ENCODE assay signal across 16 mouse cellular contexts in genomic region chr8:48038261-48038934, GRCm38 (mm10). TPM values are rescaled to one million over a fixed set of nuclear protein-coding genes. Genes with fewer than 3 reads are reported as not detected.
DNase-seq lines count a peak whose midpoint lies in the region; ATAC-seq and TF ChIP-seq lines count a peak whose summit lies in the region.
"Had no signal": no experiment of that assay in that cellular context is flagged by ENCODE, and none has a peak within 500 bp of the region (broad histone marks: within the 10 kb centered on the region; RNA-seq: fewer than 3 reads in every experiment).

No protein-coding gene starts in this region.

- H3K4me3 ChIP-seq in forebrain, embryonic 14.5 days (ENCODE audit: low read depth, low read length) = no peak overlapping the region
- H3K4me3 ChIP-seq in forebrain, embryonic 10.5 days = no peak overlapping the region
- no peak overlapping the region for H3K4me3 ChIP-seq in forebrain, embryonic 16.5 days (replicated peaks; ENCODE audit: low read length)
- H3K4me3 ChIP-seq in forebrain, embryonic 11.5 days (ENCODE audit: low read depth, low read length) = no peak overlapping the region
- H3K4me3 ChIP-seq: embryonic facial prominence, embryonic 10.5 days; embryonic facial prominence, embryonic 12.5 days had no signal

- no peak overlapping the region for H3K4me2 ChIP-seq in forebrain, embryonic 14.5 days (ENCODE audit: low read length)
- H3K4me2 ChIP-seq in forebrain, embryonic 16.5 days (ENCODE audit: low read length) = no peak overlapping the region
- no peak overlapping the region for H3K4me2 ChIP-seq in forebrain, embryonic 11.5 days (ENCODE audit: low read depth, low read length, severe bottlenecking)
- H3K4me2 ChIP-seq: embryonic facial prominence, embryonic 12.5 days had no signal

- no peak overlapping the region for H3K27ac ChIP-seq in forebrain, embryonic 14.5 days (ENCODE audit: low read depth, low read length)
- no peak overlapping the region for H3K27ac ChIP-seq in forebrain, embryonic 10.5 days
- no peak overlapping the region for H3K27ac ChIP-seq in forebrain, embryonic 16.5 days (ENCODE audit: low read length)
- H3K27ac ChIP-seq in forebrain, embryonic 11.5 days (ENCODE audit: low read depth, low read length) = no peak overlapping the region
- H3K27ac ChIP-seq: embryonic facial prominence, embryonic 10.5 days; embryonic facial prominence, embryonic 12.5 days had no signal

- no peak for TF ChIP-seq CTCF in brain, embryonic 14.5 days (IDR thresholded peaks at IDR 0.05; ENCODE audit: borderline replicate concordance, extremely low read depth, insufficient read depth, insufficient read length)

- 43% methylated on average over 7 of the region's 7 CpGs for WGBS in forebrain, embryonic 14.5 days
- WGBS in forebrain, embryonic 10.5 days = 82% methylated on average over 7 of the region's 7 CpGs
- 30% methylated on average over 7 of the region's 7 CpGs for WGBS in forebrain, embryonic 16.5 days
- WGBS in forebrain, embryonic 11.5 days = 79% methylated on average over 7 of the region's 7 CpGs

- no peak for TF ChIP-seq POLR2A in brain, embryonic 14.5 days (IDR thresholded peaks at IDR 0.05; ENCODE audit: borderline replicate concordance, extremely low read depth, insufficient read depth, insufficient read length, poor library complexity, severe bottlenecking)

- H3K4me1 ChIP-seq in forebrain, embryonic 14.5 days (ENCODE audit: control insufficient read depth, insufficient read depth, low read length) = no peaks in the 10 kb centered on the region
- H3K4me1 ChIP-seq in forebrain, embryonic 10.5 days = no peaks in the 10 kb centered on the region
- no peaks in the 10 kb centered on the region for H3K4me1 ChIP-seq in forebrain, embryonic 16.5 days (replicated peaks; ENCODE audit: control insufficient read depth, insufficient read depth, low read length)
- H3K4me1 ChIP-seq in forebrain, embryonic 11.5 days (replicated peaks; ENCODE audit: control insufficient read depth, insufficient read depth, low read length) = no peaks in the 10 kb centered on the region

- peak; percentile 62 for ATAC-seq in forebrain, embryonic 14.5 days
- 0 out of 2 replicates have a peak, but pooled peaks have one; percentile 26 for ATAC-seq in forebrain, embryonic 16.5 days
- ATAC-seq in forebrain, embryonic 11.5 days (replicated peaks; ENCODE audit: low FRiP score) = no peak

- peak; percentile 69 for DNase-seq in forebrain, embryonic 14.5 days (ENCODE audit: low spot score)
- DNase-seq in forebrain, embryonic 10.5 days (ENCODE audit: extremely low spot score, low spot score) = no peak
- no peak for DNase-seq in forebrain, embryonic 11.5 days (ENCODE audit: low spot score)
- DNase-seq in brain, embryonic 14.5 days (ENCODE audit: low read depth) = peak; percentile 78
- no peak for DNase-seq in thymus, postnatal 36 days
- DNase-seq: adrenal gland, adult 2 months; adrenal gland, postnatal 10 days; adrenal gland, postnatal 25 days; cerebellum, adult 11-12 months; cerebellum, adult 2 months; cerebellum, adult 9-10 months; cerebellum, postnatal 10 days; cerebellum, postnatal 25 days had no signal

- no peak overlapping the region for H3K9ac ChIP-seq in forebrain, embryonic 14.5 days (ENCODE audit: low read length)
- H3K9ac ChIP-seq in forebrain, embryonic 16.5 days (replicated peaks; ENCODE audit: low read depth, low read length) = no peak overlapping the region
- H3K9ac ChIP-seq in forebrain, embryonic 11.5 days (ENCODE audit: low read length) = no peak overlapping the region
- H3K9ac ChIP-seq: embryonic facial prominence, embryonic 12.5 days had no signal

- no peaks in the 10 kb centered on the region for H3K36me3 ChIP-seq in forebrain, embryonic 14.5 days (ENCODE audit: control insufficient read depth, insufficient read depth, low read length)
- H3K36me3 ChIP-seq in forebrain, embryonic 10.5 days (replicated peaks) = no peaks in the 10 kb centered on the region
- H3K36me3 ChIP-seq in forebrain, embryonic 16.5 days (ENCODE audit: control insufficient read depth, insufficient read depth) = no peaks in the 10 kb centered on the region
- no peaks in the 10 kb centered on the region for H3K36me3 ChIP-seq in forebrain, embryonic 11.5 days (ENCODE audit: control insufficient read depth, insufficient read depth, low read length)
- H3K36me3 ChIP-seq: embryonic facial prominence, embryonic 10.5 days; embryonic facial prominence, embryonic 12.5 days had no signal

- H3K27me3 ChIP-seq in forebrain, embryonic 14.5 days (replicated peaks; ENCODE audit: control insufficient read depth, insufficient read depth, low read length) = no peaks in the 10 kb centered on the region
- H3K27me3 ChIP-seq in forebrain, embryonic 10.5 days (ENCODE audit: poor library complexity, severe bottlenecking) = no peaks in the 10 kb centered on the region
- no peaks in the 10 kb centered on the region for H3K27me3 ChIP-seq in forebrain, embryonic 16.5 days (replicated peaks; ENCODE audit: control insufficient read depth, insufficient read depth, low read length)
- H3K27me3 ChIP-seq in forebrain, embryonic 11.5 days (ENCODE audit: control insufficient read depth, insufficient read depth, low read length) = no peaks in the 10 kb centered on the region
- H3K27me3 ChIP-seq: embryonic facial prominence, embryonic 12.5 days had no signal

- H3K9me3 ChIP-seq in forebrain, embryonic 14.5 days (replicated peaks; ENCODE audit: control insufficient read depth, low read length) = no peaks in the 10 kb centered on the region
- H3K9me3 ChIP-seq in forebrain, embryonic 10.5 days = no peaks in the 10 kb centered on the region
- H3K9me3 ChIP-seq in forebrain, embryonic 16.5 days (ENCODE audit: control insufficient read depth, low read length) = no peaks in the 10 kb centered on the region
- no peaks in the 10 kb centered on the region for H3K9me3 ChIP-seq in forebrain, embryonic 11.5 days (ENCODE audit: control insufficient read depth, low read length)
- H3K9me3 ChIP-seq: embryonic facial prominence, embryonic 10.5 days; embryonic facial prominence, embryonic 12.5 days had no signal

RNA-seq across cellular contexts. Expression of gene Wwc2, which starts 47.7 kb away (rescaled TPM):
- polyA plus RNA-seq in forebrain, embryonic 14.5 days (2014; fragmentation: Nextera tagmentation; extraction: Ambion mirVana) = 3.0 and 3.8 TPM in 2 replicates
- polyA plus RNA-seq in forebrain, embryonic 10.5 days (2016; fragmentation: Nextera tagmentation; extraction: Ambion mirVana) = 7.8 and 8.5 TPM in 2 replicates
- 4.0 and 4.2 TPM in 2 replicates for polyA plus RNA-seq in forebrain, embryonic 16.5 days (2015; fragmentation: Nextera tagmentation; extraction: Ambion mirVana)
- 9.4 and 10.3 TPM in 2 replicates for polyA plus RNA-seq in forebrain, embryonic 11.5 days (2014; fragmentation: Nextera tagmentation; extraction: Ambion mirVana)
- 3.6 and 6.8 TPM in 2 replicates for polyA plus RNA-seq in brain, embryonic 14.5 days (2012; rRNA removed)

Comparison
In these comparisons a context has a peak if more than half of its experiments do, and no peak if none do; other contexts are left out.
1. DNase-seq: peak in forebrain, embryonic 14.5 days (single experiment) and brain, embryonic 14.5 days (single experiment); none in forebrain, embryonic 10.5 days (single experiment), forebrain, embryonic 11.5 days (single experiment) and thymus, postnatal 36 days (0 of 2).